8 mouse cellular contexts compared by ENCODE assay signal in genomic region chr9:111056519-111056797, GRCm38 (mm10). TPM values are rescaled to one million over a fixed set of nuclear protein-coding genes. Genes with fewer than 3 reads are reported as not detected.
A peak's percentile ranks its signal among the peaks of the same experiment; 100 is the strongest.
DNase-seq lines count a peak whose midpoint lies in the region; ATAC-seq and TF ChIP-seq lines count a peak whose summit lies in the region.

No protein-coding gene starts in this region.

- DNase-seq in kidney, postnatal 0 days (ENCODE audit: low spot score) = peak; percentile 24
- DNase-seq in kidney, postnatal 25 days = no peak
- DNase-seq in hindbrain, postnatal 0 days (ENCODE audit: low spot score) = no peak
- no peak for DNase-seq in urinary bladder, postnatal 4 days (ENCODE audit: low spot score in 2 of 2)
- no peak for DNase-seq in c-Kit-positive CD71-positive TER-119-positive erythroid progenitor cells, embryonic 14.5 days (ENCODE audit: low spot score)
- DNase-seq in kidney, postnatal 14 days = no peak

- no peaks in the 10 kb centered on the region for H3K36me3 ChIP-seq in kidney, postnatal 0 days (ENCODE audit: insufficient read depth, low read length)
- H3K36me3 ChIP-seq in hindbrain, postnatal 0 days (ENCODE audit: insufficient read depth, low read length) = no peaks in the 10 kb centered on the region
- H3K36me3 ChIP-seq in midbrain, embryonic 16.5 days (ENCODE audit: control insufficient read depth, insufficient read depth, low read length) = no peaks in the 10 kb centered on the region

- H3K27me3 ChIP-seq in kidney, postnatal 0 days (ENCODE audit: insufficient read depth, low read length) = no peaks in the 10 kb centered on the region
- H3K27me3 ChIP-seq in hindbrain, postnatal 0 days (ENCODE audit: insufficient read depth, low read length) = no peaks in the 10 kb centered on the region
- H3K27me3 ChIP-seq in midbrain, embryonic 16.5 days (ENCODE audit: control insufficient read depth, insufficient read depth, low read depth, low read length) = no peaks in the 10 kb centered on the region

- H3K4me3 ChIP-seq in kidney, postnatal 0 days (replicated peaks; ENCODE audit: low read depth, low read length) = peak overlapping the region; percentile 48
- H3K4me3 ChIP-seq in cortical plate, adult 2 months (ENCODE audit: insufficient read depth, low read length) = peak overlapping the region; percentile 33
- H3K4me3 ChIP-seq in hindbrain, postnatal 0 days (ENCODE audit: low read length) = peak overlapping the region; percentile 13; the same call in 1 of the 2 replicates
- no peak overlapping the region for H3K4me3 ChIP-seq in midbrain, embryonic 16.5 days (ENCODE audit: low read depth, low read length)

- H3K27ac ChIP-seq in kidney, postnatal 0 days = 0 out of 2 replicates have a peak overlapping the region, but pooled peaks have one; percentile 20
- H3K27ac ChIP-seq in cortical plate, adult 2 months (ENCODE audit: insufficient read depth, low read length) = no peak overlapping the region
- H3K27ac ChIP-seq in hindbrain, postnatal 0 days = no peak overlapping the region
- no peak overlapping the region for H3K27ac ChIP-seq in midbrain, embryonic 16.5 days (ENCODE audit: low read length)

- H3K9ac ChIP-seq in kidney, postnatal 0 days (ENCODE audit: low read depth, low read length) = peak overlapping the region; percentile 55; the same call in 1 of the 2 replicates
- no peak overlapping the region for H3K9ac ChIP-seq in hindbrain, postnatal 0 days (replicated peaks; ENCODE audit: low read length)
- no peak overlapping the region for H3K9ac ChIP-seq in midbrain, embryonic 16.5 days (ENCODE audit: low read depth, low read length)

- ATAC-seq in kidney, postnatal 0 days (replicated peaks; ENCODE audit: low FRiP score, low read depth) = no peak
- ATAC-seq in hindbrain, postnatal 0 days = no peak
- no peak for ATAC-seq in midbrain, embryonic 16.5 days

- H3K4me1 ChIP-seq in kidney, postnatal 0 days (replicated peaks; ENCODE audit: insufficient read depth, low read length) = peaks cover 8% of the 10 kb centered on the region
- no peaks in the 10 kb centered on the region for H3K4me1 ChIP-seq in cortical plate, adult 2 months (ENCODE audit: control insufficient read depth, insufficient read depth, low read length)
- H3K4me1 ChIP-seq in hindbrain, postnatal 0 days (ENCODE audit: insufficient read depth, low read length) = no peaks in the 10 kb centered on the region
- H3K4me1 ChIP-seq in midbrain, embryonic 16.5 days (ENCODE audit: control insufficient read depth, insufficient read depth, low read length) = no peaks in the 10 kb centered on the region

- H3K4me2 ChIP-seq in kidney, postnatal 0 days (ENCODE audit: low read length) = peak overlapping the region; percentile 74
- peak overlapping the region; percentile 43 for H3K4me2 ChIP-seq in hindbrain, postnatal 0 days (ENCODE audit: low read depth, low read length)
- H3K4me2 ChIP-seq in midbrain, embryonic 16.5 days (ENCODE audit: low read length) = peak overlapping the region; percentile 15

- WGBS in kidney, postnatal 0 days = 2% methylated on average over 11 of the region's 11 CpGs
- 49% methylated on average over 11 of the region's 11 CpGs for WGBS in hindbrain, postnatal 0 days
- 37% methylated on average over 11 of the region's 11 CpGs for WGBS in midbrain, embryonic 16.5 days

- no peaks in the 10 kb centered on the region for H3K9me3 ChIP-seq in kidney, postnatal 0 days (replicated peaks; ENCODE audit: low read length)
- no peaks in the 10 kb centered on the region for H3K9me3 ChIP-seq in hindbrain, postnatal 0 days (ENCODE audit: low read length)
- no peaks in the 10 kb centered on the region for H3K9me3 ChIP-seq in midbrain, embryonic 16.5 days (replicated peaks; ENCODE audit: control insufficient read depth, low read length, poor library complexity, severe bottlenecking)

- TF ChIP-seq POLR2A in cortical plate, adult 2 months (IDR thresholded peaks at IDR 0.05; ENCODE audit: extremely low read depth, insufficient read depth, low read length) = no peak

- TF ChIP-seq CTCF in kidney, postnatal 0 days (IDR thresholded peaks at IDR 0.05; ENCODE audit: low read depth) = no peak
- no peak for TF ChIP-seq CTCF in cortical plate, adult 2 months (IDR thresholded peaks at IDR 0.05; ENCODE audit: extremely low read depth, insufficient read depth, low read length)
- no peak for TF ChIP-seq CTCF in hindbrain, postnatal 0 days (IDR thresholded peaks at IDR 0.05; ENCODE audit: low read depth)

RNA-seq across cellular contexts. Expression of gene Ccrl2, which starts 0.9 kb away (rescaled TPM):
- polyA plus RNA-seq in kidney, postnatal 0 days (2015; fragmentation: Nextera tagmentation; extraction: Ambion mirVana) = 2.7 and 3.5 TPM in 2 replicates
- polyA plus RNA-seq in cortical plate, adult 2 months (2012; rRNA removed) = 1.9 and 2.1 TPM in 2 replicates
- total RNA-seq in hindbrain, postnatal 0 days (2014; rRNA removed) = 0.25 and 1.5 TPM in 2 replicates
- polyA plus RNA-seq in hindbrain, postnatal 0 days (2015; fragmentation: Nextera tagmentation; extraction: Ambion mirVana) = 0.91 and 1.2 TPM in 2 replicates
- 1.2 and 1.4 TPM in 2 replicates for polyA plus RNA-seq in midbrain, embryonic 16.5 days (2015; fragmentation: Nextera tagmentation; extraction: Ambion mirVana)

RNA-seq across cellular contexts. Expression of gene Ltf, which starts 37.4 kb away (rescaled TPM):
- 2.2 and 2.5 TPM in 2 replicates for polyA plus RNA-seq in kidney, postnatal 0 days (2015; fragmentation: Nextera tagmentation; extraction: Ambion mirVana)
- 0.40 TPM in 1 of 2 replicates, not detected in the other for polyA plus RNA-seq in cortical plate, adult 2 months (2012; rRNA removed)
- total RNA-seq in hindbrain, postnatal 0 days (2014; rRNA removed) = 0.89 and 1.7 TPM in 2 replicates
- polyA plus RNA-seq in hindbrain, postnatal 0 days (2015; fragmentation: Nextera tagmentation; extraction: Ambion mirVana) = 0.42 and 0.51 TPM in 2 replicates
- polyA plus RNA-seq in midbrain, embryonic 16.5 days (2015; fragmentation: Nextera tagmentation; extraction: Ambion mirVana) = 0.45 and 2.4 TPM in 2 replicates

Comparison
In these comparisons a context has a peak if more than half of its experiments do, and no peak if none do; other contexts are left out.
1. H3K4me2 ChIP-seq: peak in every context shown above with its lines; median percentile 74 in kidney, postnatal 0 days; 43 in hindbrain, postnatal 0 days; 15 in midbrain, embryonic 16.5 days.